Mouse (Mus musculus): ENCODE data around the gene Ubald2. TPM values are rescaled to one million over a fixed set of nuclear protein-coding genes. Genes with fewer than 3 reads are reported as not detected.

Ubald2 gene
- polyA plus RNA-seq (2015; fragmentation: Nextera tagmentation; extraction: Ambion mirVana): 51.2 and 51.4 TPM in 2 replicates

GRCm38 (mm10) chr11:116433356-116434286, at the start of gene Ubald2:
TSS of gene Ubald2 (plus strand) at chr11:116434094.
- peak; percentile 97 for ATAC-seq (ENCODE audit: low FRiP score, low TSS enrichment)
- Histone ChIP-seq H3K9ac (replicated peaks; ENCODE audit: low read length) (peak within 1 kb of the TSS; percentile 95), H3K9me3 (ENCODE audit: low read length) (no peaks in the 10 kb centered on the region), H3K4me1 (ENCODE audit: insufficient read depth, low read length) (peaks cover 48% of the 10 kb centered on the region), H3K4me3 (ENCODE audit: low read length) (peak within 1 kb of the TSS; percentile 96), H3K4me2 (replicated peaks; ENCODE audit: low read depth, low read length) (peak within 1 kb of the TSS; percentile 63), H3K27me3 (ENCODE audit: insufficient read depth, low read length) (no peaks in the 10 kb centered on the region), H3K27ac (ENCODE audit: low read length) (peak within 1 kb of the TSS; percentile 97), H3K36me3 (ENCODE audit: insufficient read depth, low read length) (peaks cover 21% of the 10 kb centered on the region)
- WGBS: 3% methylated on average over 61 of the region's 66 CpGs

GRCm38 (mm10) chr11:116384171-116384570, 49.7 kb upstream of the Ubald2 start:
- Histone ChIP-seq H3K27ac (ENCODE audit: low read length) (peak overlapping the region; percentile 84), H3K36me3 (ENCODE audit: insufficient read depth, low read length) (no peaks in the 10 kb centered on the region)
- 55% methylated on average over 11 of the region's 11 CpGs for WGBS

GRCm38 (mm10) chr11:116385999-116386398, 47.9 kb upstream of the Ubald2 start:
- no peak overlapping the region for H3K4me2 ChIP-seq (replicated peaks; ENCODE audit: low read depth, low read length)
- no peak for ATAC-seq (ENCODE audit: low FRiP score, low TSS enrichment)
- no peaks in the 10 kb centered on the region for H3K9me3 ChIP-seq (ENCODE audit: low read length)
- no peaks in the 10 kb centered on the region for H3K36me3 ChIP-seq (ENCODE audit: insufficient read depth, low read length)
- WGBS: 37% methylated on average over 5 of the region's 5 CpGs
- H3K9ac ChIP-seq (replicated peaks; ENCODE audit: low read length): no peak overlapping the region
- H3K4me3 ChIP-seq (ENCODE audit: low read length): no peak overlapping the region
- no peaks in the 10 kb centered on the region for H3K27me3 ChIP-seq (ENCODE audit: insufficient read depth, low read length)
- peak overlapping the region; percentile 93 for H3K27ac ChIP-seq (ENCODE audit: low read length)
- peaks cover 27% of the 10 kb centered on the region for H3K4me1 ChIP-seq (ENCODE audit: insufficient read depth, low read length)

More at GRCm38 (mm10) chr11:116384171-116384570, 49.7 kb upstream of the Ubald2 start:
- no peak overlapping the region for H3K9ac ChIP-seq (replicated peaks; ENCODE audit: low read length)
- peaks cover 27% of the 10 kb centered on the region for H3K4me1 ChIP-seq (ENCODE audit: insufficient read depth, low read length)
- no peak for ATAC-seq (ENCODE audit: low FRiP score, low TSS enrichment)
- no peak overlapping the region for H3K4me2 ChIP-seq (replicated peaks; ENCODE audit: low read depth, low read length)
- no peak overlapping the region for H3K4me3 ChIP-seq (ENCODE audit: low read length)
- no peaks in the 10 kb centered on the region for H3K27me3 ChIP-seq (ENCODE audit: insufficient read depth, low read length)
- no peaks in the 10 kb centered on the region for H3K9me3 ChIP-seq (ENCODE audit: low read length)

GRCm38 (mm10) chr11:116387086-116388071, 46.5 kb upstream of the Ubald2 start:
- Histone ChIP-seq H3K27ac (ENCODE audit: low read length) (peak overlapping the region; percentile 93), H3K4me1 (ENCODE audit: insufficient read depth, low read length) (peaks cover 27% of the 10 kb centered on the region), H3K4me3 (ENCODE audit: low read length) (peak overlapping the region; percentile 18), H3K9ac (replicated peaks; ENCODE audit: low read length) (peak overlapping the region; percentile 59), H3K27me3 (ENCODE audit: insufficient read depth, low read length) (no peaks in the 10 kb centered on the region), H3K36me3 (ENCODE audit: insufficient read depth, low read length) (no peaks in the 10 kb centered on the region), H3K9me3 (ENCODE audit: low read length) (no peaks in the 10 kb centered on the region), H3K4me2 (replicated peaks; ENCODE audit: low read depth, low read length) (peak overlapping the region; percentile 42)
- WGBS: 7% methylated on average over 14 of the region's 16 CpGs
- ATAC-seq (ENCODE audit: low FRiP score, low TSS enrichment): peak; percentile 92

GRCm38 (mm10) chr11:116388841-116389480, 44.9 kb upstream of the Ubald2 start:
- peak; percentile 40; the same call in 1 of the 2 replicates for ATAC-seq (ENCODE audit: low FRiP score, low TSS enrichment)
- Histone ChIP-seq H3K27me3 (ENCODE audit: insufficient read depth, low read length) (no peaks in the 10 kb centered on the region), H3K4me2 (replicated peaks; ENCODE audit: low read depth, low read length) (0 out of 2 replicates have a peak overlapping the region, but pooled peaks have one; percentile 8), H3K27ac (ENCODE audit: low read length) (peak overlapping the region; percentile 30), H3K9me3 (ENCODE audit: low read length) (no peaks in the 10 kb centered on the region), H3K36me3 (ENCODE audit: insufficient read depth, low read length) (no peaks in the 10 kb centered on the region), H3K9ac (replicated peaks; ENCODE audit: low read length) (0 out of 2 replicates have a peak overlapping the region, but pooled peaks have one; percentile 0), H3K4me3 (ENCODE audit: low read length) (no peak overlapping the region), H3K4me1 (ENCODE audit: insufficient read depth, low read length) (peaks cover 27% of the 10 kb centered on the region)
- 67% methylated on average over 14 of the region's 14 CpGs for WGBS

GRCm38 (mm10) chr11:116394769-116395168, 39.1 kb upstream of the Ubald2 start:
- Histone ChIP-seq H3K27ac (ENCODE audit: low read length) (0 out of 2 replicates have a peak overlapping the region, but pooled peaks have one; percentile 10), H3K4me3 (ENCODE audit: low read length) (no peak overlapping the region), H3K4me1 (ENCODE audit: insufficient read depth, low read length) (no peaks in the 10 kb centered on the region), H3K4me2 (replicated peaks; ENCODE audit: low read depth, low read length) (no peak overlapping the region), H3K27me3 (ENCODE audit: insufficient read depth, low read length) (no peaks in the 10 kb centered on the region), H3K9ac (replicated peaks; ENCODE audit: low read length) (no peak overlapping the region), H3K9me3 (ENCODE audit: low read length) (no peaks in the 10 kb centered on the region), H3K36me3 (ENCODE audit: insufficient read depth, low read length) (peaks cover 11% of the 10 kb centered on the region; the same call in 1 of the 2 replicates)
- no peak for ATAC-seq (ENCODE audit: low FRiP score, low TSS enrichment)
- 74% methylated on average over 4 of the region's 4 CpGs for WGBS

GRCm38 (mm10) chr11:116396276-116396933, 37.5 kb upstream of the Ubald2 start:
- Histone ChIP-seq H3K27me3 (ENCODE audit: insufficient read depth, low read length) (no peaks in the 10 kb centered on the region), H3K9ac (replicated peaks; ENCODE audit: low read length) (no peak overlapping the region)
- 84% methylated on average over 11 of the region's 11 CpGs for WGBS

GRCm38 (mm10) chr11:116396934-116397330, 37.0 kb upstream of the Ubald2 start:
- Histone ChIP-seq H3K9me3 (ENCODE audit: low read length) (no peaks in the 10 kb centered on the region), H3K4me2 (replicated peaks; ENCODE audit: low read depth, low read length) (no peak overlapping the region), H3K4me3 (ENCODE audit: low read length) (no peak overlapping the region), H3K9ac (replicated peaks; ENCODE audit: low read length) (no peak overlapping the region), H3K36me3 (ENCODE audit: insufficient read depth, low read length) (peaks cover 11% of the 10 kb centered on the region; the same call in 1 of the 2 replicates), H3K4me1 (ENCODE audit: insufficient read depth, low read length) (peaks cover 11% of the 10 kb centered on the region; the same call in 1 of the 2 replicates), H3K27ac (ENCODE audit: low read length) (no peak overlapping the region), H3K27me3 (ENCODE audit: insufficient read depth, low read length) (no peaks in the 10 kb centered on the region)
- no peak for ATAC-seq (ENCODE audit: low FRiP score, low TSS enrichment)
- WGBS: 96% methylated on average over 3 of the region's 3 CpGs

More at GRCm38 (mm10) chr11:116396276-116396933, 37.5 kb upstream of the Ubald2 start:
- no peaks in the 10 kb centered on the region for H3K9me3 ChIP-seq (ENCODE audit: low read length)
- ATAC-seq (ENCODE audit: low FRiP score, low TSS enrichment): no peak
- no peak overlapping the region for H3K27ac ChIP-seq (ENCODE audit: low read length)
- H3K4me2 ChIP-seq (replicated peaks; ENCODE audit: low read depth, low read length): no peak overlapping the region
- H3K4me3 ChIP-seq (ENCODE audit: low read length): no peak overlapping the region
- H3K4me1 ChIP-seq (ENCODE audit: insufficient read depth, low read length): peaks cover 8% of the 10 kb centered on the region; the same call in 1 of the 2 replicates
- H3K36me3 ChIP-seq (ENCODE audit: insufficient read depth, low read length): peaks cover 11% of the 10 kb centered on the region; the same call in 1 of the 2 replicates
